Mouse (Mus musculus): ENCODE data around the gene Gm9964. TPM values are rescaled to one million over a fixed set of nuclear protein-coding genes. Genes with fewer than 3 reads are reported as not detected.

Gene Gm9964
- polyA plus RNA-seq, 1 experiment from 2014 or later, result not detected

DNA sequence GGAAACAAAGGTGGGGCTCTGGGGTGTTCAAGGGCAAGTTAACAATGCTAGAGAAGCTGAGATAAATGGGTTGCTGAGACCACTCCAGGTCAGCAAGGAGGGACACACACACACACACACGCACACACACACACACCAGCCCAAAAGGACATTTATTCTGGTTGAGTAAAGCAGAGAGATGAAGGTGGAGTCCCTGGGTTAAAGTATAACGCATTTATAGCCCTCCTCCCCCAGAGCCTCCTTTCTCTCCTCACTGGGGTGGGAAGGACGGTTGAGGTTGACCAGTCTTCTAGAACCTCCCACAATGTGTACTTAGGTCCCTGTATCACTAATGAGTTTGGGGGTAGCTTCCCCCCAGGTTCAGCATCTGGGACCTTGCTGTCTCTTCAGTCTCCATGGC is 4.6 kb downstream of the Gm9964 start:
- Histone ChIP-seq H3K36me3 (ENCODE audit: control insufficient read depth, insufficient read depth, low read length) (no peaks in the 10 kb centered on the region), H3K9me3 (ENCODE audit: control insufficient read depth, low read length) (no peaks in the 10 kb centered on the region), H3K4me1 (replicated peaks; ENCODE audit: control insufficient read depth, insufficient read depth, low read length) (peaks cover 14% of the 10 kb centered on the region; the same call in 1 of the 2 replicates), H3K4me3 (ENCODE audit: low read depth, low read length) (no peak overlapping the region), H3K27me3 (replicated peaks; ENCODE audit: control insufficient read depth, insufficient read depth, low read length) (no peaks in the 10 kb centered on the region), H3K9ac (ENCODE audit: low read length) (no peak overlapping the region), H3K27ac (ENCODE audit: low read depth) (no peak overlapping the region), H3K4me2 (ENCODE audit: low read length) (no peak overlapping the region)
- no peak for DNase-seq (ENCODE audit: low spot score)
- WGBS, result 68% methylated on average over 3 of the region's 3 CpGs
- no peak for ATAC-seq (replicated peaks; ENCODE audit: low FRiP score, low TSS enrichment, low read depth)

DNA sequence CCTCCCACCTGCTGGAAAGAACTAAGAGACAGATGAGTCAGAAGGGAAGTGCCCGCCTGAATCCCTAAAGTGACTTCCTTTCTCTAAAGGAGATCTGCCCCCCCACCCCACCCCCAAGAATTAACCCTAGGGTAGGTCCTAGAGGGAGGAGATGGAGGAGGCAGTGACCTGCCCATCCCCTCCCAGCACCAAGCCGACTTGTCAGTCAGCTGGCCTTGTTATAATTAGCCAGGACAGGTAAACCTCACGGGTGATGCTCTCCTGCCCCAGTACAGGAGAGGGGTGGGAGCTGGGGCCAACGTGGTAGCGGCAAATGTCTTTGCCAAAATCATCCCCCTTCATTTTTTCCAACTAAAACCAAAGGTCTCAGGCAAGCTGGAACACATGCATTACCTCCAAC is 5.1 kb downstream of the Gm9964 start:
- DNase-seq (ENCODE audit: low spot score), result no peak
- Histone ChIP-seq H3K4me1 (replicated peaks; ENCODE audit: control insufficient read depth, insufficient read depth, low read length) (peaks cover 15% of the 10 kb centered on the region; the same call in 1 of the 2 replicates), H3K36me3 (ENCODE audit: control insufficient read depth, insufficient read depth, low read length) (no peaks in the 10 kb centered on the region), H3K4me3 (ENCODE audit: low read depth, low read length) (no peak overlapping the region), H3K9me3 (ENCODE audit: control insufficient read depth, low read length) (no peaks in the 10 kb centered on the region), H3K27me3 (replicated peaks; ENCODE audit: control insufficient read depth, insufficient read depth, low read length) (no peaks in the 10 kb centered on the region), H3K9ac (ENCODE audit: low read length) (no peak overlapping the region), H3K27ac (ENCODE audit: low read depth) (no peak overlapping the region), H3K4me2 (ENCODE audit: low read length) (no peak overlapping the region)
- WGBS, result 55% methylated on average over 5 of the region's 5 CpGs
- no peak for ATAC-seq (replicated peaks; ENCODE audit: low FRiP score, low TSS enrichment, low read depth)

DNA sequence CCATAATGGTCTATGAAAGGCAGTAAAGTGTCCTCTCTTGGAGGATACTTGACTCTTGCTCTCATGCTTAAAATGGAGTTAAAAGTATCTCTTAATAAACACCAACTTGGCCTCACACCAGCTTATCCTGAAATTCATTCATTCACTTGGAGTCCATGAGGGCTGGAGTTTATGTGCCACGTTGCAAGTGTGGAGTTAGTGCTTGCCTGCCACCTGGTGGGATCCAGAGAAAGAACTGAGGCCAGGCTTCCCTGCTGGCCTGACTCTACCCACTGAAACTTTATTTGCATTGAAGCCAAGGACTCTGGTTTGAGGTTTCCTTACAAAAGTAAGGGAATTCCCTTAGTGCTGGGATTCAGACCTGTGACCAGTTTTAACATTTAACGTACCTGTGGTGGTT is 6.2 kb downstream of the Gm9964 start:
- Histone ChIP-seq H3K9ac (ENCODE audit: low read length) (no peak overlapping the region), H3K9me3 (ENCODE audit: control insufficient read depth, low read length) (no peaks in the 10 kb centered on the region), H3K27me3 (replicated peaks; ENCODE audit: control insufficient read depth, insufficient read depth, low read length) (no peaks in the 10 kb centered on the region), H3K4me3 (ENCODE audit: low read depth, low read length) (no peak overlapping the region), H3K27ac (ENCODE audit: low read depth) (no peak overlapping the region), H3K36me3 (ENCODE audit: control insufficient read depth, insufficient read depth, low read length) (no peaks in the 10 kb centered on the region), H3K4me2 (ENCODE audit: low read length) (no peak overlapping the region), H3K4me1 (replicated peaks; ENCODE audit: control insufficient read depth, insufficient read depth, low read length) (peaks cover 20% of the 10 kb centered on the region; the same call in 1 of the 2 replicates)
- ATAC-seq (replicated peaks; ENCODE audit: low FRiP score, low TSS enrichment, low read depth), result no peak
- WGBS, result 50% methylated on average over 2 of the region's 2 CpGs
- DNase-seq (ENCODE audit: low spot score), result no peak

DNA sequence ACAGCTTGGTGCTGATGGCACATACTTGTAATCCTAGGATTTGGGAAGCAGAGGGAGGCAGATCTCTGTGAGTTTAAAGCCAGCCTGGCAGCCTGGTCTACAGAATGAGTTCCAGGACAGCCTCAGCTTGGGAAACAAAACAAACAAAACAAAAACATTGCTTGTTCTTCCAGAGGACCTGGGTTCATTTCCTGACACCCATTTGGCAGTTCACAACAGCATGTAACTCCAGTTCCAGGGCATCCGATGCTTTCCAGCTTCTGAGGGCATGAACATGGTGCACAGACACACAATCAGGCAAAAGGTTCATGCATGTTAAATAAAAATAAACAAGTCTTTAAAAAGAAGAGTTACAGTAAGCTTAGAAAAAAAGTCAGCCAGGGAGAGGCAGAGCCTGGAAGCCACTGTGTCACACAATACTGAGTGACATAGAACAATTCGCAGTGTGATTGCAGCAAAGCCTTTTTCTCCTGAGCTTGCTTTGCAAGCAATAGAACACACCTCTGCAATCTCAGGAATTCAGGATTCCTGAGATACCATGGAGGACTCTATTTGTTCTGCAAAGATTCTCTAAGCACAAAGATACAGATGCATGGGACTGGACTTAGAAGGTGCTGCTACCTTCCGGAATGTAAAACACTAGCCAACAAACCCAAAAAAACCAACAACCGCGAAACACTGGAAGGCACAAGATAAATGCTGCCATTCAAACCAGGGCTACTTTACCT is 7.6 kb downstream of the Gm9964 start:
- H3K4me1 ChIP-seq (replicated peaks; ENCODE audit: control insufficient read depth, insufficient read depth, low read length), result peaks cover 20% of the 10 kb centered on the region; the same call in 1 of the 2 replicates
- ATAC-seq (replicated peaks; ENCODE audit: low FRiP score, low TSS enrichment, low read depth) (no peak), DNase-seq (ENCODE audit: low spot score) (no peak)
- WGBS, result 72% methylated on average over 5 of the region's 5 CpGs
- H3K27me3 ChIP-seq (replicated peaks; ENCODE audit: control insufficient read depth, insufficient read depth, low read length), result no peaks in the 10 kb centered on the region
- H3K27ac ChIP-seq (ENCODE audit: low read depth), result no peak overlapping the region
- H3K4me3 ChIP-seq (ENCODE audit: low read depth, low read length), result no peak overlapping the region
- no peaks in the 10 kb centered on the region for H3K9me3 ChIP-seq (ENCODE audit: control insufficient read depth, low read length)
- H3K9ac ChIP-seq (ENCODE audit: low read length), result no peak overlapping the region
- H3K4me2 ChIP-seq (ENCODE audit: low read length), result no peak overlapping the region
- no peaks in the 10 kb centered on the region for H3K36me3 ChIP-seq (ENCODE audit: control insufficient read depth, insufficient read depth, low read length)

DNA sequence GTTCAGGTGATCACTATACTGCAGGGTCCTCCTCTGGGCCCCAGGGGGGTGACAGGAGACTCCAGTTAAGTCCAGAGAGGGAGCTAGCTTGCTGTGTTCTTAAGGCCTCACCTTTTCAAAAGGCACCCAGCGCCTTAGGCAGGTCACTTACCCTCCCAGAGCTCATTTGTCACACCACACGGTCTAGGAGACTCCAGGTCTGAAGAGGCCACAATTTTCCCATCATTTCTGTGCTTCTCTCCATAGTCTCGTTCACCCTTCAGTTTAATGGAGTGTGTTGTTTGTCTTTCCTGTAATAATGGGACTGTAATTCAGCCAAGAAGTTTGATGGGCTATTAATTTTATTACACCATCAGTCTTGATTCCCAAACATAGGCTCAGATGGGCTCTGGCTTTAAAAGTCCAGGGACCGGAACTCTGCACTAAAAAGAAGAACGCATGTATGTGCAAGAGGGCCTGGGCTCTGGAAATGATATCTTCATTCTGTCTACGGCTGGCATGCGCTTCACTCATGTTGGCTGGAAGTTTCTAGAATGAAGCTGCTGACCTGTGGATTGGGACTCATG is 8.3 kb downstream of the Gm9964 start:
- H3K4me2 ChIP-seq (ENCODE audit: low read length), result no peak overlapping the region

DNA sequence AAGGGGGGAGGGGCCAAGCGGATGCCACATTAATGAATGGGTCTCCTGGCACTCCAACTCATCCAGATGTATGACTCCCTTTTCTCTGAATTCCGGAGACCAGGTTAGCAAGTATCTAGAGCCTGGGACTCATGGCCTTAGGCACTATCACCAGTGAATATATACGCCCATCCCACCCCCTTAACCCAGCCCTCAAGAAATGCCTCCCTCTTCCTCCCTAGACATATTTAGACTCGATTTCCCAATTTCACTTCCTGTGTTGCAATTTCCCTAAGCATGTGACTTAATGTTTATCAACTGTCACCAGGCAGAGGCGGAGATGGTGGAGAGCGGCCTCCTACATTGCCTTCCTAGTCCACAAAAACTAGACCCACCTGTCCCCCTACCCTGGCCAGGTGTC is 9.3 kb downstream of the Gm9964 start:
- 71% methylated on average over 6 of the region's 6 CpGs for WGBS
- no peak overlapping the region for H3K4me3 ChIP-seq (ENCODE audit: low read depth, low read length)
- DNase-seq (ENCODE audit: low spot score) (no peak), ATAC-seq (replicated peaks; ENCODE audit: low FRiP score, low TSS enrichment, low read depth) (no peak)
- no peaks in the 10 kb centered on the region for H3K27me3 ChIP-seq (replicated peaks; ENCODE audit: control insufficient read depth, insufficient read depth, low read length)
- no peaks in the 10 kb centered on the region for H3K9me3 ChIP-seq (ENCODE audit: control insufficient read depth, low read length)
- H3K9ac ChIP-seq (ENCODE audit: low read length), result no peak overlapping the region
- peaks cover 20% of the 10 kb centered on the region; the same call in 1 of the 2 replicates for H3K4me1 ChIP-seq (replicated peaks; ENCODE audit: control insufficient read depth, insufficient read depth, low read length)
- no peak overlapping the region for H3K27ac ChIP-seq (ENCODE audit: low read depth)
- H3K4me2 ChIP-seq (ENCODE audit: low read length), result no peak overlapping the region
- H3K36me3 ChIP-seq (ENCODE audit: control insufficient read depth, insufficient read depth, low read length), result no peaks in the 10 kb centered on the region

More for the DNA sequence above, 8.3 kb downstream of the Gm9964 start:
- no peak for DNase-seq (ENCODE audit: low spot score)
- 48% methylated on average over 7 of the region's 7 CpGs for WGBS
- no peak overlapping the region for H3K27ac ChIP-seq (ENCODE audit: low read depth)
- H3K27me3 ChIP-seq (replicated peaks; ENCODE audit: control insufficient read depth, insufficient read depth, low read length), result no peaks in the 10 kb centered on the region
- ATAC-seq (replicated peaks; ENCODE audit: low FRiP score, low TSS enrichment, low read depth), result no peak
- H3K4me3 ChIP-seq (ENCODE audit: low read depth, low read length), result no peak overlapping the region
- H3K9me3 ChIP-seq (ENCODE audit: control insufficient read depth, low read length), result no peaks in the 10 kb centered on the region
- no peak overlapping the region for H3K9ac ChIP-seq (ENCODE audit: low read length)
- peaks cover 20% of the 10 kb centered on the region; the same call in 1 of the 2 replicates for H3K4me1 ChIP-seq (replicated peaks; ENCODE audit: control insufficient read depth, insufficient read depth, low read length)
- no peaks in the 10 kb centered on the region for H3K36me3 ChIP-seq (ENCODE audit: control insufficient read depth, insufficient read depth, low read length)

DNA sequence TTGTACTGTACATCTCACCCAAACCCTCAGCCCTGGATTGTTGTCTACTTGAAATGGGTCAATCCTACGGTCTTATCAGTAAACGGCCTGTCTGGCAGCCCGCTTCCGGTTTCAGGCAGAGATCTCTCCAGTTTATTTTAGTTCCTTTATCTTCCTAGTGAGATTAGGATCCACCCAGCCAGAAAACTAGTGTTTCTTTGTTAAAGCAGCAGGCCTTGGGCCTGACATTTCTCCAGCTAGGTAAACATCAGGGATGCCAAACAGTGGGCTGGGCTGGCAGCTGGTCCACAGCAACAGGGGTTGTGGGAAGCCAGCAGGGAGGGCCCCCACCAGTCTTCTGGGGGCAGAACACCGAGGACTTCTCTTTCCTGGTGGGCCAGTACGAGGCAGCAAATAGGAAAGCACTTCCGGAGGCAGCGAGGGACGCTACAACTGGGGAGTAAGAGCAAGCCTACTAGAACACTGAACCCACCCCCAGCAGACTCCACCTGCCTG is 10.4 kb downstream of the Gm9964 start:
- DNase-seq (ENCODE audit: low spot score) (no peak), ATAC-seq (replicated peaks; ENCODE audit: low FRiP score, low TSS enrichment, low read depth) (no peak)
- Histone ChIP-seq H3K9me3 (ENCODE audit: control insufficient read depth, low read length) (no peaks in the 10 kb centered on the region), H3K27me3 (replicated peaks; ENCODE audit: control insufficient read depth, insufficient read depth, low read length) (no peaks in the 10 kb centered on the region), H3K9ac (ENCODE audit: low read length) (no peak overlapping the region), H3K4me3 (ENCODE audit: low read depth, low read length) (no peak overlapping the region), H3K4me2 (ENCODE audit: low read length) (no peak overlapping the region), H3K36me3 (ENCODE audit: control insufficient read depth, insufficient read depth, low read length) (no peaks in the 10 kb centered on the region), H3K4me1 (replicated peaks; ENCODE audit: control insufficient read depth, insufficient read depth, low read length) (peaks cover 20% of the 10 kb centered on the region; the same call in 1 of the 2 replicates), H3K27ac (ENCODE audit: low read depth) (no peak overlapping the region)
- WGBS, result 61% methylated on average over 9 of the region's 9 CpGs

DNA sequence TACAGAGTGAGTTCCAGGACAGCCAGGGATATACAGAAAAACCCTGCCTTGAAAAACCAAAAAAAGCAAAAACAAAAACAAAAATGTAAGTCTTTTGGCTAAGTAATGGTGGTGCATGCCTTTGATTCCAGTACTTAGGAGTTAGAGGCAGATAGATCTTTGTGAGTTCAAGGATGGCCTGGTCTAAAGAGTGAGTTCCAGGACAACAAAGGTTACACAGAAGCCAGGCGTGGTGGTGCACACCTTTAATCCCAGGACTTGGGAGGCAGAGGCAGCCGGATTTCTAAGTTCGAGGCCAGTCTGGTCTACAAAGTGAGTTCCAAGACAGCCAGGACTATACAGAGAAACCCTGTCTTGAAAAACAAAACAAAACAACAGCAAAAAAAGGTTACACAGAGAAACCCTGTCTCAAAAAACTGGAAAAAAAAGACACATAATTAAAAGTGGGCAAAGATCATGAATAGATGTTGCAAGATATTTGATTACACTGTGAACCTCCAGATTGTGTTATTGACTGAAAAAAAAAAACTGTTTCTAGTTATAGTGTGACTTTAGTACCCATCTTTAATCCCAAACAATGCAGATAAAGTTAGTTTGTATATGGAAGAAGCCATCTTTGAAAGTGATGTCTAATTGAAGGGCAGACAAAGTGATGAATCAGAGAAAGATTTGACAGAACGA is 13.2 kb downstream of the Gm9964 start:
- ATAC-seq (replicated peaks; ENCODE audit: low FRiP score, low TSS enrichment, low read depth), result no peak
- no peaks in the 10 kb centered on the region for H3K9me3 ChIP-seq (ENCODE audit: control insufficient read depth, low read length)
- H3K9ac ChIP-seq (ENCODE audit: low read length), result no peak overlapping the region
- no peak for DNase-seq (ENCODE audit: low spot score)
- 97% methylated on average over 4 of the region's 4 CpGs for WGBS
- H3K4me2 ChIP-seq (ENCODE audit: low read length), result no peak overlapping the region
- H3K4me1 ChIP-seq (replicated peaks; ENCODE audit: control insufficient read depth, insufficient read depth, low read length), result peaks cover 25% of the 10 kb centered on the region
- H3K4me3 ChIP-seq (ENCODE audit: low read depth, low read length), result no peak overlapping the region
- H3K36me3 ChIP-seq (ENCODE audit: control insufficient read depth, insufficient read depth, low read length), result no peaks in the 10 kb centered on the region
- no peaks in the 10 kb centered on the region for H3K27me3 ChIP-seq (replicated peaks; ENCODE audit: control insufficient read depth, insufficient read depth, low read length)
- no peak overlapping the region for H3K27ac ChIP-seq (ENCODE audit: low read depth)
